Mouse (Mus musculus) NIH3T3 (cell line): ENCODE measurements around the gene Psmd12.

Experiments used
- DNase-seq: peaks from one replicate; pipeline ENCODE4 v3.0.0-alpha.2; 2012; ENCODE audit warnings: low read depth

The Psmd12 gene

GRCm38 (mm10) chr11:107510362-107511269 is 31.3 kb downstream of the Psmd12 start:
- DNase-seq, result peak; percentile 48

DNA sequence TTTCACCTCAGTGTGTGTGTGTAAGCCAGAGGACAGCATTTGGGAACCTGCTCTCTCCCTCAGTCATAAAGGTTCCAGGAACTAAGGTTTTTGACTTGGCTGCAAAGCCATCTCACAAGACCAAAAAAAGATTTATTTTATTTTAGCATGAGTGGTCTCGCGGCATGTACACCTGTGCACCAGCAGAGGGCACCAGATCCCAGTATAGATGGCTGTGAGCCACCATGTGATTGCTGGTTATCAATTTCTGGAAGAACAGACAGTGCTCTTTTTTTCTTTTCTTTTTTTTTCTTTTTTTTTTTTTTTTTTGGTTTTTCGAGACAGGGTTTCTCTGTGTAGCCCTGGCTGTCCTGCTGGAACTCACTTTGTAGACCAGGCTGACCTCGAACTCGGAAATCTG is 32.7 kb downstream of the Psmd12 start:
- peak; percentile 87 for DNase-seq

GRCm38 (mm10) chr11:107513047-107513446 is 33.8 kb downstream of the Psmd12 start:
- DNase-seq, result peak; percentile 38

GRCm38 (mm10) chr11:107516387-107516786 is 37.1 kb downstream of the Psmd12 start:
- DNase-seq, result no peak

- no peak for DNase-seq
Observed at GRCm38 (mm10) chr11:107518645-107519429, 39.6 kb downstream of the Psmd12 start.

DNA sequence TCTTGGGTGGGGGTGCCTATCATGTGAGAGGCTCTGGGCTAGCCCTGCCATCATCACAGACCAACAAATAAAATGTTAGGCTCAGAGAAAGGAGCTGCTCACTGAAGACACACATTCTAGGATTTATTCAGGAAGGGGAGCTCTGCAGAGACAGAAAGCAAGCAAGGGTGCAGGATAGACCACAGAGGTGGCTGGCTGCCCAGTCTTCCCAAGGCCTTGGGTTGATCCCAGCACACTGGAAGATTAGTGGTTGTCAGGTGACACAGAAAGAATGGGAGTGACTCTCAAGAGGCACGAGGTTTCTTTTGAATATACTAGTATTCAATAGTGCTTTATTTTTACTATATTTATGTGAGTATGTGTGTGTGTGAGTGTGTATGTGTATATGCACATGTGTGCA is 41.9 kb downstream of the Psmd12 start:
- peak; percentile 28 for DNase-seq

DNA sequence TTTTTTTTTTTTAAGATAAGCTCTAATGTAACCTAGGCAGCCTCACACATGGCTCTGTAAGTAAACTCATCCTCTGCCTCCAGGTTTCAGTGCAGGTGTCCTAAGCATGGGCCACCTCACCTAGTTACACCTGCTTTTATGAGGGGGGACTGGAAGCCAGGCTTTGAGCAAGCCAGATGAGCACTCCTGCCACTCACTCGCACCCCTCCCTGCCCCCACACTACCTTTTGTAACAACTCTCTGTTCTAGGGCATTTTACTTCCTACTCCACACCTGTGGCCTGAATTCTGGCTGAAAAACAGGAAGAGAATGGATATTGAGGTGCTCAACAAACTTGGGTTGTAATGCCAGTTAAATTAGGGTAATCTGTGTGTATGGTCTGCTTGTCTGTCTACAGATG is 45.7 kb downstream of the Psmd12 start:
- DNase-seq, result no peak

GRCm38 (mm10) chr11:107527632-107528031 is 48.3 kb downstream of the Psmd12 start:
- no peak for DNase-seq

GRCm38 (mm10) chr11:107529320-107529719 is 50.0 kb downstream of the Psmd12 start:
- DNase-seq, result no peak

- no peak for DNase-seq
Observed at GRCm38 (mm10) chr11:107531445-107531844, 52.2 kb downstream of the Psmd12 start.

DNA sequence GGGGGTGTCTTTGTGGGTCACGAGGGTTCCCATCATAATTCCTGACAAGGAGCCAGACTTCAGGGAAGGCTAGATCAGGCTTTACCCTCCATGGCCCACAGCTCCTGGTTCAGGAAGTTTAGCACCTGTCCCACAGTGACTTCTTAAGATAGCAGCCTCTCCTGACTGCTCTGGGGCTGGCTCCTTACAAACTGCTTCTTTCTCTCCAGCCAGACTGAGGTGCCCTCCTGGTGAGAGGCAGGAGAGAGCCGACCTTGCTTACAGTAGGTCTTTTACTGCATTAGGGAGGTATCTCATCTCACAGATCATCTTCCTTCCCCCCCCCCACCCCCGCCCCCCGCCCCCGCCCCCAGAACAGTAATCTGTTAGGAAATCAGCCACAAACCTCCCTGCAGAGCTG is 53.0 kb downstream of the Psmd12 start:
- no peak for DNase-seq

DNA sequence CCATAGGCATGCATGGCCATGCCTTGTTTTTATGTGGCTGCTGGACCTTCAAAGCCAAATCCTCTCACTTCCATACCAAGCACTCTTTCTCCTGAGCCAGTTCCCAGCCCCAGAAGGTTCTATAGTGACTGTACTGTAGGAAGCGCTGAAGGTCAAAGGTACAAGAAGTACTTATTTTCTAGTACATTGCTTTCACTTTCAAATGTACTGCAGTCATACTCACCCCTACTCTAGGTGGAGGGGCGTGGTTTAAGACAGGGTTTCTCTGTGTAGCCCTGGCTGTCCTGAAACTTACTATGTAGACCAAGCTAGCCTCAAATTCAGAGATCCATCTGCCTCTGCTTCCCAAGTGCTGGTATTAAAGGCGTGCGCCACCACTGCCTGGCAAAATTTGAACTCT is 59.7 kb downstream of the Psmd12 start:
- no peak for DNase-seq

DNA sequence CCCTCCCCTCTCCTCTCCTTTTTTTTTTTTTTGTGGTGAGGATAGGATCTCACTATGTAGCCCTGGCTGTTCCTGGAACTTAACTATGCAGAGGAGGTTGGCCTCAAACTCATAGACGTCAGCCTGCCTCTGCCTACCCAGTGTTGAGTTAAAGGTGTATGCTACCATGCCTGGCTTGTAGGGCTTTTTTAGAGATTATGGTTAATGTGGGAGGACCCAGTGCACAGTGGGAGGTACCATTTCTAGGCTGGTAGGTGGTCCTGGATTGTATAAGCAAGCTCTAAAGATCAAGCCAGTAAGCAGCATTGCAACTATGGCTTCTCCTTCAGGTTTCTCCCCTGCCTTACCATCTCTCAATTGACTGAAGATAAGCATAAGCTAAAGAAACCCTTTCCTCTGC is 61.1 kb downstream of the Psmd12 start:
- DNase-seq, result no peak

GRCm38 (mm10) chr11:107545747-107546476 is 66.6 kb downstream of the Psmd12 start:
- DNase-seq, result peak; percentile 30

GRCm38 (mm10) chr11:107546667-107547301 is 67.5 kb downstream of the Psmd12 start:
- peak; percentile 16 for DNase-seq

GRCm38 (mm10) chr11:107547351-107548203 is 68.3 kb downstream of the Psmd12 start, which contains the start of gene Helz:
Helz (plus strand) TSS chr11:107547930.
- DNase-seq, result peak; percentile 87

DNA sequence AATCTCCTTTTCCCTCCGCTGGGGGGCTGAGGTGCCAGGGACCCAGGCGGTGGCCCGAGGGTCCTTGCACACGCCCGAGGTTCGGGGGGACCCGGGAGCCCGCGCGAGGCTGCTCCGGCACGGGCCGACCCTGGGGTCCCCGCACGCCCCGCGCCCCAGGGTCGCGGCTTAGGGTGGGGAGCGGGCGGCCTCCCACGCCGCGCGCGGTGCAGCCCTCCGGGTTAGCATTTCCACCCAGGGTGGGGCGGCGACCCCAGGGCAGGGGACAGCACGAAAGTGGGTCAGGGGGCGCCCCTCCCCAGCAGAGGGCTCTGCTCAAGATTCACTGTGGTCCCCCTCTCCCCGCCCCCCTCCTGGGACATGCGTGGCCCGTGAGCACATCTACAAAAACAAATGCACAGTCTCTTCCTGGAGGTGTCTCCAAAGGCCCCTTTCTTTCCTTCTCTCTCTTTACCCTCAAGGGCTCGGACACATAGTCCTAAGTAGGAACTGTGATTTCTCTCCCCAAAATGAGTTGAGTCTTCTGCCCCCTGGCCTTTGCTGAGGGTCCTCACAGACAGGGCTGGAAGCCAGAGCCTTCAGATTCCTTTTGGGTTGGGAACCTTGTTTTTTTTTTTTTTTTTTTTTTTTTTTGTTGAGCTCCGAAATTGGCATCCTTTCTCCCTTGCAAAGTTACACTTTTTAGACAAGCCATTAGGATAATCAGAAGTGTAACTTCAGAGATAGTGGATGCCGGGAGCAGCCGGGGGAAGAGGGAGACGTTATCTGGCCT is 69.1 kb downstream of the Psmd12 start:
- DNase-seq, result peak; percentile 26
